Mouse (Mus musculus): ENCODE results near the gene Rbpjl. TPM values are rescaled to one million over a fixed set of nuclear protein-coding genes. Genes with fewer than 3 reads are reported as not detected.

Gene Rbpjl
- polyA plus RNA-seq (2015; fragmentation: Nextera tagmentation; extraction: Ambion mirVana), result 0.21 and 0.23 TPM in 2 replicates

- Histone ChIP-seq H3K9ac (peak within 1 kb of the TSS; percentile 74; the same call in 1 of the 2 replicates), H3K9me3 (peaks cover 2% of the 10 kb centered on the region; the same call in 1 of the 2 replicates), H3K27me3 (replicated peaks) (peaks cover 93% of the 10 kb centered on the region), H3K4me2 (peak within 1 kb of the TSS; percentile 82), H3K27ac (replicated peaks) (no peak within 1 kb of the TSS), H3K36me3 (no peaks in the 10 kb centered on the region), H3K4me1 (peaks cover 39% of the 10 kb centered on the region), H3K4me3 (peak within 1 kb of the TSS; percentile 55)
- 0 out of 2 replicates have a peak, but pooled peaks have one; percentile 24 for ATAC-seq (ENCODE audit: extremely low read depth, insufficient number of reproducible peaks, low FRiP score, low TSS enrichment)
- 4% methylated on average over 17 of the region's 17 CpGs for WGBS
Measured at GRCm38 (mm10) chr2:164402906-164403305, at the start of gene Rbpjl. Rbpjl (plus strand) TSS chr2:164403141.

- Histone ChIP-seq H3K4me2 (no peak overlapping the region), H3K27ac (replicated peaks) (no peak overlapping the region), H3K27me3 (replicated peaks) (peaks cover 22% of the 10 kb centered on the region), H3K9ac (no peak overlapping the region), H3K4me3 (no peak overlapping the region), H3K36me3 (no peaks in the 10 kb centered on the region), H3K9me3 (peaks cover 2% of the 10 kb centered on the region; the same call in 1 of the 2 replicates), H3K4me1 (no peaks in the 10 kb centered on the region)
- WGBS, result 80% methylated on average over 11 of the region's 11 CpGs
- no peak for ATAC-seq (ENCODE audit: extremely low read depth, insufficient number of reproducible peaks, low FRiP score, low TSS enrichment)
Measured at GRCm38 (mm10) chr2:164353356-164353755, 49.6 kb upstream of the Rbpjl start.

GRCm38 (mm10) chr2:164356177-164356967 is 46.6 kb upstream of the Rbpjl start:
- Histone ChIP-seq H3K27ac (replicated peaks) (no peak overlapping the region), H3K9me3 (no peaks in the 10 kb centered on the region), H3K36me3 (no peaks in the 10 kb centered on the region), H3K4me3 (no peak overlapping the region), H3K9ac (no peak overlapping the region), H3K4me1 (no peaks in the 10 kb centered on the region; the same call in 1 of the 2 replicates), H3K27me3 (replicated peaks) (peaks cover 28% of the 10 kb centered on the region), H3K4me2 (no peak overlapping the region)
- no peak for ATAC-seq (ENCODE audit: extremely low read depth, insufficient number of reproducible peaks, low FRiP score, low TSS enrichment)
- WGBS, result 71% methylated on average over 11 of the region's 11 CpGs

- Histone ChIP-seq H3K4me2 (no peak overlapping the region), H3K9ac (no peak overlapping the region), H3K4me1 (no peaks in the 10 kb centered on the region; the same call in 1 of the 2 replicates), H3K27me3 (replicated peaks) (peaks cover 38% of the 10 kb centered on the region), H3K4me3 (no peak overlapping the region), H3K27ac (replicated peaks) (no peak overlapping the region), H3K9me3 (no peaks in the 10 kb centered on the region), H3K36me3 (no peaks in the 10 kb centered on the region)
- ATAC-seq (ENCODE audit: extremely low read depth, insufficient number of reproducible peaks, low FRiP score, low TSS enrichment), result no peak
- WGBS, result 75% methylated on average over 3 of the region's 3 CpGs
Measured at GRCm38 (mm10) chr2:164358373-164358772, 44.6 kb upstream of the Rbpjl start.

- no peaks in the 10 kb centered on the region for H3K36me3 ChIP-seq
- 78% methylated on average over 5 of the region's 5 CpGs for WGBS
Measured at GRCm38 (mm10) chr2:164359031-164359430, 43.9 kb upstream of the Rbpjl start.

GRCm38 (mm10) chr2:164359668-164360067 is 43.3 kb upstream of the Rbpjl start:
- H3K27me3 ChIP-seq (replicated peaks), result peaks cover 33% of the 10 kb centered on the region
- 62% methylated on average over 5 of the region's 5 CpGs for WGBS
- H3K9me3 ChIP-seq, result no peaks in the 10 kb centered on the region
- H3K27ac ChIP-seq (replicated peaks), result no peak overlapping the region
- H3K4me2 ChIP-seq, result no peak overlapping the region
- no peak for ATAC-seq (ENCODE audit: extremely low read depth, insufficient number of reproducible peaks, low FRiP score, low TSS enrichment)
- no peak overlapping the region for H3K4me3 ChIP-seq
- no peaks in the 10 kb centered on the region for H3K36me3 ChIP-seq
- no peaks in the 10 kb centered on the region; the same call in 1 of the 2 replicates for H3K4me1 ChIP-seq
- no peak overlapping the region for H3K9ac ChIP-seq

More at GRCm38 (mm10) chr2:164359031-164359430, 43.9 kb upstream of the Rbpjl start:
- H3K27ac ChIP-seq (replicated peaks), result no peak overlapping the region
- peaks cover 37% of the 10 kb centered on the region for H3K27me3 ChIP-seq (replicated peaks)
- no peaks in the 10 kb centered on the region for H3K9me3 ChIP-seq
- H3K4me3 ChIP-seq, result no peak overlapping the region
- no peaks in the 10 kb centered on the region; the same call in 1 of the 2 replicates for H3K4me1 ChIP-seq
- no peak overlapping the region for H3K4me2 ChIP-seq
- ATAC-seq (ENCODE audit: extremely low read depth, insufficient number of reproducible peaks, low FRiP score, low TSS enrichment), result no peak
- H3K9ac ChIP-seq, result no peak overlapping the region

- Histone ChIP-seq H3K4me3 (no peak overlapping the region), H3K27me3 (replicated peaks) (peaks cover 20% of the 10 kb centered on the region), H3K36me3 (no peaks in the 10 kb centered on the region), H3K4me2 (peak overlapping the region; percentile 7; the same call in 1 of the 2 replicates), H3K9ac (no peak overlapping the region), H3K4me1 (no peaks in the 10 kb centered on the region; the same call in 1 of the 2 replicates), H3K9me3 (no peaks in the 10 kb centered on the region), H3K27ac (replicated peaks) (no peak overlapping the region)
- WGBS, result 26% methylated on average over 13 of the region's 13 CpGs
- ATAC-seq (ENCODE audit: extremely low read depth, insufficient number of reproducible peaks, low FRiP score, low TSS enrichment), result no peak
Measured at GRCm38 (mm10) chr2:164360974-164361657, 41.8 kb upstream of the Rbpjl start.

- no peak for ATAC-seq (ENCODE audit: extremely low read depth, insufficient number of reproducible peaks, low FRiP score, low TSS enrichment)
- 38% methylated on average over 3 of the region's 3 CpGs for WGBS
Measured at GRCm38 (mm10) chr2:164366947-164367346, 36.0 kb upstream of the Rbpjl start.

GRCm38 (mm10) chr2:164368620-164369105 is 34.3 kb upstream of the Rbpjl start:
- 74% methylated on average over 6 of the region's 6 CpGs for WGBS
- H3K9ac ChIP-seq, result no peak overlapping the region
- no peak overlapping the region for H3K4me2 ChIP-seq
- no peaks in the 10 kb centered on the region for H3K9me3 ChIP-seq
- H3K27me3 ChIP-seq (replicated peaks), result no peaks in the 10 kb centered on the region
- ATAC-seq (ENCODE audit: extremely low read depth, insufficient number of reproducible peaks, low FRiP score, low TSS enrichment), result no peak
- H3K4me1 ChIP-seq, result no peaks in the 10 kb centered on the region
- H3K4me3 ChIP-seq, result no peak overlapping the region
- H3K27ac ChIP-seq (replicated peaks), result no peak overlapping the region
- no peaks in the 10 kb centered on the region for H3K36me3 ChIP-seq

More at GRCm38 (mm10) chr2:164366947-164367346, 36.0 kb upstream of the Rbpjl start:
- Histone ChIP-seq H3K4me3 (no peak overlapping the region), H3K9me3 (no peaks in the 10 kb centered on the region), H3K27me3 (replicated peaks) (peaks cover 10% of the 10 kb centered on the region), H3K27ac (replicated peaks) (no peak overlapping the region), H3K4me1 (no peaks in the 10 kb centered on the region), H3K4me2 (no peak overlapping the region), H3K36me3 (no peaks in the 10 kb centered on the region), H3K9ac (no peak overlapping the region)

- ATAC-seq (ENCODE audit: extremely low read depth, insufficient number of reproducible peaks, low FRiP score, low TSS enrichment), result no peak
- 74% methylated on average over 3 of the region's 3 CpGs for WGBS
- no peaks in the 10 kb centered on the region for H3K36me3 ChIP-seq
- no peaks in the 10 kb centered on the region for H3K9me3 ChIP-seq
- H3K27me3 ChIP-seq (replicated peaks), result no peaks in the 10 kb centered on the region
- no peak overlapping the region for H3K4me2 ChIP-seq
- no peak overlapping the region for H3K27ac ChIP-seq (replicated peaks)
- no peak overlapping the region for H3K4me3 ChIP-seq
- no peaks in the 10 kb centered on the region for H3K4me1 ChIP-seq
- H3K9ac ChIP-seq, result no peak overlapping the region
Measured at GRCm38 (mm10) chr2:164371371-164371770, 31.6 kb upstream of the Rbpjl start.

GRCm38 (mm10) chr2:164372408-164373053 is 30.4 kb upstream of the Rbpjl start:
- no peaks in the 10 kb centered on the region for H3K9me3 ChIP-seq
- no peak overlapping the region for H3K9ac ChIP-seq
- no peak for ATAC-seq (ENCODE audit: extremely low read depth, insufficient number of reproducible peaks, low FRiP score, low TSS enrichment)
- H3K4me1 ChIP-seq, result no peaks in the 10 kb centered on the region
- no peak overlapping the region for H3K27ac ChIP-seq (replicated peaks)
- no peak overlapping the region for H3K4me2 ChIP-seq
- H3K27me3 ChIP-seq (replicated peaks), result no peaks in the 10 kb centered on the region
- no peak overlapping the region for H3K4me3 ChIP-seq
- WGBS, result 19% methylated on average over 3 of the region's 3 CpGs
- no peaks in the 10 kb centered on the region for H3K36me3 ChIP-seq
